Mouse (Mus musculus) bone marrow macrophage, adult 2 months (primary cell): ENCODE measurements around the gene Fam234a. TPM values are rescaled to one million over a fixed set of nuclear protein-coding genes. Genes with fewer than 3 reads are reported as not detected.
"Not testable (repeated sequence)": the region's sequence is repeated elsewhere in the genome, so short reads cannot be mapped to it uniquely, and the experiment has no call there.

Source experiments
- H3K27ac ChIP-seq: 2 replicates; pipeline ENCODE4 v1.5.1; 2012; ENCODE audit warnings: low read depth, low read length; ENCODE audit not compliant: insufficient read depth
- H3K4me1 ChIP-seq: 2 replicates; pipeline ENCODE4 v1.6.1; 2012; ENCODE audit warnings: low read length; ENCODE audit not compliant: control insufficient read depth, insufficient read depth
- H3K4me3 ChIP-seq: 2 replicates; pipeline ENCODE4 v1.5.1; 2012; ENCODE audit warnings: mild to moderate bottlenecking, low read length, moderate library complexity; ENCODE audit not compliant: insufficient read depth
- CTCF ChIP-seq: IDR thresholded peaks from 2 replicates; pipeline ENCODE4 v1.5.1; 2012; ENCODE audit warnings: low read depth, mild to moderate bottlenecking, low read length, moderate library complexity
- POLR2A ChIP-seq: IDR thresholded peaks from 2 replicates; pipeline ENCODE4 v1.6.1; 2012; ENCODE audit warnings: mild to moderate bottlenecking, low read depth, low read length, borderline replicate concordance
- polyA plus RNA-seq: library from polyadenylated mRNA; stranded (reverse); fragments of >200 nt; gene quantifications from 2 replicates; pipeline ENCODE4 v1.2.4, GENCODE M21; 2012; ENCODE audit not compliant: missing spikeins, insufficient read depth, insufficient read length

The Fam234a gene
- polyA plus RNA-seq: 117 and 136 TPM in 2 replicates

- peaks cover 23% of the 10 kb centered on the region for H3K4me1 ChIP-seq
- peak within 1 kb of the TSS; percentile 68 for H3K4me3 ChIP-seq
- H3K27ac ChIP-seq: peak within 1 kb of the TSS; percentile 69
- no peak for TF ChIP-seq POLR2A
- no peak for TF ChIP-seq CTCF
Measured at GRCm38 (mm10) chr17:26244101-26244841, at the start of gene Fam234a. Gene Fam234a (minus strand): TSS chr17:26244242.

- no peak for TF ChIP-seq CTCF
- TF ChIP-seq POLR2A: no peak
- no peak overlapping the region for H3K27ac ChIP-seq
- no peak overlapping the region for H3K4me3 ChIP-seq
- no peaks in the 10 kb centered on the region for H3K4me1 ChIP-seq
Measured at GRCm38 (mm10) chr17:26289475-26289874, 45.4 kb upstream of the Fam234a start.

- TF ChIP-seq CTCF (no peak), POLR2A (no peak)
- Histone ChIP-seq H3K27ac (no peak overlapping the region), H3K4me1 (no peaks in the 10 kb centered on the region), H3K4me3 (no peak overlapping the region)
Measured at GRCm38 (mm10) chr17:26286199-26286955, 42.3 kb upstream of the Fam234a start.

GRCm38 (mm10) chr17:26276711-26277110 lies 32.7 kb upstream of the Fam234a start:
- no peak for TF ChIP-seq CTCF
- TF ChIP-seq POLR2A: no peak
- H3K4me3 ChIP-seq: no peak overlapping the region
- H3K27ac ChIP-seq: no peak overlapping the region
- H3K4me1 ChIP-seq: no peaks in the 10 kb centered on the region

GRCm38 (mm10) chr17:26275933-26276332 lies 31.9 kb upstream of the Fam234a start:
- Histone ChIP-seq H3K27ac (no peak overlapping the region), H3K4me3 (no peak overlapping the region), H3K4me1 (no peaks in the 10 kb centered on the region)
- TF ChIP-seq POLR2A (no peak), CTCF (no peak)

- no peak for TF ChIP-seq POLR2A
- TF ChIP-seq CTCF: no peak
- Histone ChIP-seq H3K4me3 (no peak overlapping the region), H3K27ac (no peak overlapping the region), H3K4me1 (no peaks in the 10 kb centered on the region)
Measured at GRCm38 (mm10) chr17:26272586-26272985, 28.5 kb upstream of the Fam234a start.

GRCm38 (mm10) chr17:26269577-26269976 lies 25.5 kb upstream of the Fam234a start:
- H3K4me1 ChIP-seq, H3K4me3 ChIP-seq: not testable (repeated sequence)

GRCm38 (mm10) chr17:26268851-26269250 lies 24.8 kb upstream of the Fam234a start:
- Histone ChIP-seq H3K27ac (no peak overlapping the region), H3K4me1 (no peaks in the 10 kb centered on the region), H3K4me3 (no peak overlapping the region)
- TF ChIP-seq POLR2A (no peak), CTCF (no peak)

More at GRCm38 (mm10) chr17:26269577-26269976, 25.5 kb upstream of the Fam234a start:
- H3K27ac ChIP-seq: not testable (repeated sequence)

- Histone ChIP-seq H3K4me1 (no peaks in the 10 kb centered on the region), H3K4me3 (no peak overlapping the region)
Measured at GRCm38 (mm10) chr17:26262384-26262783, 18.3 kb upstream of the Fam234a start.

GRCm38 (mm10) chr17:26261826-26262225 lies 17.8 kb upstream of the Fam234a start:
- Histone ChIP-seq H3K27ac (no peak overlapping the region), H3K4me1 (no peaks in the 10 kb centered on the region), H3K4me3 (no peak overlapping the region)
- TF ChIP-seq CTCF: no peak
- TF ChIP-seq POLR2A: no peak

More at GRCm38 (mm10) chr17:26262384-26262783, 18.3 kb upstream of the Fam234a start:
- TF ChIP-seq CTCF: no peak
- no peak for TF ChIP-seq POLR2A
- H3K27ac ChIP-seq: no peak overlapping the region
